Mouse (Mus musculus) ES-Bruce4 (cell line): Measurements from ENCODE around the gene Serpinb1c. TPM values are rescaled to one million over a fixed set of nuclear protein-coding genes. Genes with fewer than 3 reads are reported as not detected.
A peak's percentile ranks its signal among the peaks of the same experiment; 100 is the strongest.

Source experiments
- H3K27ac ChIP-seq: 2 replicates; pipeline ENCODE4 v1.5.1; 2012; ENCODE audit warnings: low read length, inconsistent platforms; ENCODE audit not compliant: insufficient read depth
- H3K27me3 ChIP-seq: 2 replicates; pipeline ENCODE4 v1.6.1; 2012; ENCODE audit warnings: mild to moderate bottlenecking, low read length, inconsistent platforms; ENCODE audit not compliant: control insufficient read depth, poor library complexity, insufficient read depth, severe bottlenecking
- H3K36me3 ChIP-seq: 2 replicates; pipeline ENCODE4 v1.6.1; 2012; ENCODE audit warnings: inconsistent platforms, mild to moderate bottlenecking, low read length, moderate library complexity; ENCODE audit not compliant: control insufficient read depth, poor library complexity, insufficient read depth, severe bottlenecking
- H3K4me1 ChIP-seq: one replicate; pipeline ENCODE4 v1.8.1; 2011; ENCODE audit warnings: low read length; ENCODE audit not compliant: control insufficient read depth, insufficient read depth
- H3K4me3 ChIP-seq: 2 replicates; pipeline ENCODE4 v1.5.1; 2011; ENCODE audit warnings: low read depth, mild to moderate bottlenecking, low read length
- H3K9ac ChIP-seq: 2 replicates; pipeline ENCODE4 v1.6.1; 2012; ENCODE audit warnings: low read depth, mild to moderate bottlenecking, inconsistent platforms; ENCODE audit not compliant: poor library complexity, severe bottlenecking
- H3K9me3 ChIP-seq: replicated peaks from 2 replicates; pipeline ENCODE4 v1.6.1; 2012; ENCODE audit warnings: mild to moderate bottlenecking, low read length, inconsistent platforms; ENCODE audit not compliant: control insufficient read depth, poor library complexity, insufficient read depth, severe bottlenecking
- CTCF ChIP-seq: IDR thresholded peaks from one replicate; pipeline ENCODE4 v1.8.1; 2011; ENCODE audit warnings: low read depth, low read length
- EP300 ChIP-seq: IDR thresholded peaks from 2 replicates; pipeline ENCODE4 v1.6.1; 2011; ENCODE audit warnings: low read depth, low read length; ENCODE audit not compliant: insufficient read depth
- POLR2A ChIP-seq: IDR thresholded peaks from one replicate; pipeline ENCODE4 v1.8.1; 2011; ENCODE audit warnings: low read length; ENCODE audit not compliant: insufficient read depth
- polyA plus RNA-seq: library from polyadenylated mRNA; stranded (reverse); fragments of >200 nt; gene quantifications from 2 replicates; pipeline ENCODE4 v1.2.4, GENCODE M21; 2011; ENCODE audit warnings: low read depth; ENCODE audit not compliant: missing spikeins, insufficient read depth, insufficient read length

Serpinb1c gene
- polyA plus RNA-seq, 1 experiment = not detected

DNA sequence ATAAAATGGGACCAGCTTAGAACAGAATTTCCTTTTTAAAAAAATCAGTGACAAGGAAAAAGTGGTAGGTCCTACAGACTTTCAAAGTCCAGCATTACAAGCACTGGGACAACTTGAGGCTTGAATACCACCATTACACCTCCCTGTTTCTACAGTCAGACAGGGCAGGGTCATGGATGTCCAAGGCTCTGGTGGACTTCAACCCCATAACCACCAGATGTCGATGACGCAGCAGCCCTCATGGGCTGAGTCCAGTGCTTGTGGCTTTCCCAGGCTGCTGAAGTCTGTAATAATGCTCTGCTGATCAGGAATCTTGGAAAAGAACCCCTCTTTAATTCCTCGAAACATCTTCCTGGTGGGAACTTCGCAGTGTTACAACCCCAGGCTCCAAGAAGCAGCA, 45.5 kb downstream of the Serpinb1c start:
- Histone ChIP-seq H3K36me3 (no peaks in the 10 kb centered on the region), H3K27me3 (no peaks in the 10 kb centered on the region), H3K4me3 (no peak overlapping the region), H3K9ac (no peak overlapping the region), H3K27ac (no peak overlapping the region), H3K4me1 (no peaks in the 10 kb centered on the region), H3K9me3 (no peaks in the 10 kb centered on the region)
- no peak for TF ChIP-seq POLR2A
- no peak for TF ChIP-seq EP300
- TF ChIP-seq CTCF = no peak

GRCm38 (mm10) chr13:32851967-32852366, 46.0 kb downstream of the Serpinb1c start:
- Histone ChIP-seq H3K4me3 (no peak overlapping the region), H3K9me3 (no peaks in the 10 kb centered on the region), H3K4me1 (no peaks in the 10 kb centered on the region), H3K27me3 (no peaks in the 10 kb centered on the region), H3K27ac (no peak overlapping the region), H3K9ac (no peak overlapping the region), H3K36me3 (no peaks in the 10 kb centered on the region)
- no peak for TF ChIP-seq EP300
- peak; percentile 66 for TF ChIP-seq CTCF

DNA sequence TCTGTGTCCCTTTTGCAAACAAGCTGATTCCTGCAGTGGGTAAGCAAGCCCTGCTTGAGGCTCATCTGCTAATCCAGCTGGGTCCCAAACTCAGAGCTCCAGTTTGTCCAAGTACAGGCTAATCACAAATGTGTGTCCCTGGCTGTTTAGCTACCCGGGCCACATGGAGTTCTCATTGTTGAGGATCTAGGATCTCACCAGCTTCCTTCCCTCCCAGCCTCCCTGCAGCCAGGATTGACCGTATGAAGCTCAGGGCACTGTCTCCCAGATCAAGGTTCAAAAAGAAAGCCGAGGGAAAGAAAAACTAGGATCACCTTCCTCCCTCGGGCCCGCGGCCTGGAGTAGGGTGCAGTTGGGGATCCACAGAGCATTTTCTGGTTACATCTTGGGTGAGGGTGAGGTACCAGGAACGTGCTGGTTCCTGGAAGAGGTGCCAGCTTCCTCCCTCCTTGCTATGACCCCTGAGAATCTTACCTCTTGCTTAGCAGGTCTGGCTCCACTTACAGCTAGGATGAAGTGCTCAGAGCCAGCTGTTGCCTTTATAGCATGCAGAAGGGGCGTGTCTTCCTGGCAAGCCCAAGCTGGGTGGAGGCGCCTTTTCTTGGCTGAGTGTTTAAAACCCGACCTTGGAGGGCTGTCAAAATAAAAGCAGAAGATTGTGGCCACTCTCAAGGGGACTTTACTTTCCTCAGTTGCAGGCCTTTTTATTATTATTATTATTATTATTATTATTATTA, 47.2 kb downstream of the Serpinb1c start, which contains the start of gene Serpinb1a:
Gene Serpinb1a, minus strand, starts transcription at position 518 of the 737 bp plus-strand sequence.
- Histone ChIP-seq H3K4me3 (no peak within 1 kb of the TSS), H3K27ac (no peak within 1 kb of the TSS), H3K4me1 (no peaks in the 10 kb centered on the region), H3K27me3 (no peaks in the 10 kb centered on the region), H3K9me3 (no peaks in the 10 kb centered on the region), H3K36me3 (no peaks in the 10 kb centered on the region), H3K9ac (no peak within 1 kb of the TSS)
- TF ChIP-seq EP300 (no peak), CTCF (no peak), POLR2A (no peak)

- Histone ChIP-seq H3K9ac (no peak overlapping the region), H3K36me3 (no peaks in the 10 kb centered on the region), H3K4me3 (no peak overlapping the region), H3K27ac (no peak overlapping the region), H3K4me1 (no peaks in the 10 kb centered on the region), H3K27me3 (no peaks in the 10 kb centered on the region), H3K9me3 (no peaks in the 10 kb centered on the region)
- no peak for TF ChIP-seq CTCF
Observed at GRCm38 (mm10) chr13:32850156-32850555, 47.9 kb downstream of the Serpinb1c start.

DNA sequence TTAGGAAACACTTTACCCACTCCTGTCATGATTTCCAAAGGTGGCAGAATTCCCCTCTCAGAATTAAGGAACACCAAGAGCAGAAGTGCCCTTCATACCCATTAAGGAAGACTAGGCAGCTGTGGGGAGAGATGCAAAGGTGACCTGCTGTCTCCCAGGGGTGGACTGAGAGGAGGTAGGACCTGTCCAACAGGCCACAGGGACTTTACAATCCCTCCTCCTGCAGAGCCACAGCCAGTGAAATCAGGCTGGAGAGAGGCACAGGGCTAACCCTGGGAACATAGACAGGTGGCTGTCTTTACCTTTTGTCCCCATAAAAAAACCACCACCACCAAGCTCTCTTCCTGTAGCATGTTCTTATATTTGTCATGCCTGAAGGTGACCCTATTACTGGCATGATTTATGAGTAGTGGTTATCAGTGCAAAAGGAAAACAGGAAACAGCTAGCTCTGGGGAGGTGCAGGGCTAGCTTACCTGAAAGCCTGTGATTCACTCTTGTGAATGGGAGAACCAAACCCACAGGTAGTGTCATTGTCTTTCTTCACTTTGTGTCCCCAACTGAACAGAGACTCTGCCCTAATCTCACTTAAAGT, 48.4 kb downstream of the Serpinb1c start:
- H3K9me3 ChIP-seq = no peaks in the 10 kb centered on the region
- TF ChIP-seq CTCF (no peak), POLR2A (no peak), EP300 (no peak)
- no peak overlapping the region for H3K27ac ChIP-seq
- H3K36me3 ChIP-seq = no peaks in the 10 kb centered on the region
- H3K4me1 ChIP-seq = no peaks in the 10 kb centered on the region
- H3K4me3 ChIP-seq = no peak overlapping the region
- no peak overlapping the region for H3K9ac ChIP-seq
- no peaks in the 10 kb centered on the region for H3K27me3 ChIP-seq

GRCm38 (mm10) chr13:32849092-32849491, 48.9 kb downstream of the Serpinb1c start:
- Histone ChIP-seq H3K4me1 (no peaks in the 10 kb centered on the region), H3K36me3 (no peaks in the 10 kb centered on the region), H3K27me3 (no peaks in the 10 kb centered on the region), H3K27ac (no peak overlapping the region), H3K9me3 (no peaks in the 10 kb centered on the region), H3K9ac (no peak overlapping the region), H3K4me3 (no peak overlapping the region)
- TF ChIP-seq CTCF = no peak
- no peak for TF ChIP-seq POLR2A
- TF ChIP-seq EP300 = no peak
